Comparison of ENCODE assay signal across 12 mouse cellular contexts in genomic region chr1:37873157-37873556, GRCm38 (mm10). TPM values are rescaled to one million over a fixed set of nuclear protein-coding genes. Genes with fewer than 3 reads are reported as not detected.
DNase-seq lines count a peak whose midpoint lies in the region; ATAC-seq lines count a peak whose summit lies in the region.
"Had no signal": no experiment of that assay in that cellular context is flagged by ENCODE, and none has a peak within 500 bp of the region (broad histone marks: within the 10 kb centered on the region; RNA-seq: fewer than 3 reads in every experiment).

No protein-coding gene starts in this region.

- H3K36me3 ChIP-seq in heart, embryonic 13.5 days, result peaks cover 35% of the 10 kb centered on the region
- H3K36me3 ChIP-seq in forebrain, embryonic 13.5 days (ENCODE audit: poor library complexity, severe bottlenecking), result peaks cover 35% of the 10 kb centered on the region
- peaks cover 35% of the 10 kb centered on the region for H3K36me3 ChIP-seq in limb, embryonic 15.5 days

- DNase-seq in heart, postnatal 10 days, result no peak
- peak; percentile 25 for DNase-seq in A20 (ENCODE audit: low read depth, low spot score)
- no peak for DNase-seq in left cerebral cortex, postnatal 14 days (ENCODE audit: low spot score in 2 of 2)
- no peak for DNase-seq in cerebellum, postnatal 10 days
- no peak for DNase-seq in gastrocnemius, postnatal 4 days (ENCODE audit: low spot score in 2 of 2)
- DNase-seq: thymus, adult 2 months had no signal

- peak overlapping the region; percentile 72 for H3K4me2 ChIP-seq in heart, embryonic 13.5 days
- peak overlapping the region; percentile 65 for H3K4me2 ChIP-seq in forebrain, embryonic 13.5 days
- peak overlapping the region; percentile 64 for H3K4me2 ChIP-seq in limb, embryonic 15.5 days

- peak overlapping the region; percentile 86; the same call in 1 of the 2 replicates for H3K27ac ChIP-seq in heart, embryonic 13.5 days (replicated peaks)
- H3K27ac ChIP-seq in forebrain, embryonic 13.5 days, result no peak overlapping the region
- 0 out of 2 replicates have a peak overlapping the region, but pooled peaks have one; percentile 81 for H3K27ac ChIP-seq in limb, embryonic 15.5 days

- peak overlapping the region; percentile 72 for H3K9ac ChIP-seq in heart, embryonic 13.5 days
- H3K9ac ChIP-seq in forebrain, embryonic 13.5 days, result no peak overlapping the region
- no peak overlapping the region for H3K9ac ChIP-seq in limb, embryonic 15.5 days

- peaks cover 18% of the 10 kb centered on the region for H3K27me3 ChIP-seq in heart, embryonic 13.5 days (replicated peaks)
- peaks cover 8% of the 10 kb centered on the region for H3K27me3 ChIP-seq in forebrain, embryonic 13.5 days
- no peaks in the 10 kb centered on the region for H3K27me3 ChIP-seq in limb, embryonic 15.5 days

- WGBS in heart, embryonic 13.5 days, result 77% methylated on average over 4 of the region's 4 CpGs
- WGBS in forebrain, embryonic 13.5 days, result 91% methylated on average over 4 of the region's 4 CpGs
- WGBS in limb, embryonic 15.5 days, result 88% methylated on average over 4 of the region's 4 CpGs

- no peak for ATAC-seq in heart, embryonic 13.5 days (ENCODE audit: extremely low read depth, insufficient number of reproducible peaks, low FRiP score, low TSS enrichment)
- ATAC-seq in forebrain, embryonic 13.5 days, result no peak
- ATAC-seq in limb, embryonic 15.5 days (ENCODE audit: insufficient number of reproducible peaks, low FRiP score, low TSS enrichment, low read depth), result no peak

- intact Hi-C loops in heart, postnatal 10 days (cut with DNase I), result no loop called here
- intact Hi-C loops in left cerebral cortex, postnatal 14 days (cut with DNase I), result no loop called here

- peaks cover 13% of the 10 kb centered on the region for H3K4me1 ChIP-seq in heart, embryonic 13.5 days
- peaks cover 11% of the 10 kb centered on the region for H3K4me1 ChIP-seq in forebrain, embryonic 13.5 days
- H3K4me1 ChIP-seq in limb, embryonic 15.5 days, result peaks cover 9% of the 10 kb centered on the region

- H3K9me3 ChIP-seq in heart, embryonic 13.5 days, result peaks cover 6% of the 10 kb centered on the region; the same call in 1 of the 2 replicates
- H3K9me3 ChIP-seq in forebrain, embryonic 13.5 days (replicated peaks), result peaks cover 2% of the 10 kb centered on the region; the same call in 1 of the 2 replicates
- H3K9me3 ChIP-seq in limb, embryonic 15.5 days, result no peaks in the 10 kb centered on the region

- H3K4me3 ChIP-seq in heart, embryonic 13.5 days, result peak overlapping the region; percentile 67
- no peak overlapping the region for H3K4me3 ChIP-seq in forebrain, embryonic 13.5 days
- peak overlapping the region; percentile 60; the same call in 1 of the 2 replicates for H3K4me3 ChIP-seq in limb, embryonic 15.5 days

RNA-seq across cellular contexts. Expression of gene Lipt1, which starts 1.6 kb away (rescaled TPM):
- 7.1 and 8.2 TPM in 2 replicates for polyA plus RNA-seq in heart, embryonic 13.5 days (2015; fragmentation: Nextera tagmentation; extraction: Ambion mirVana)
- 10 to 100 TPM in 1 of 2 experiments, 1 to 10 TPM in 1; 8.7 to 10.7 TPM for total RNA-seq in heart, postnatal 10 days (2021)
- polyA plus RNA-seq in forebrain, embryonic 13.5 days (2015; fragmentation: Nextera tagmentation; extraction: Ambion mirVana), result 7.1 and 8.0 TPM in 2 replicates
- 7.3 and 7.7 TPM in 2 replicates for polyA plus RNA-seq in limb, embryonic 15.5 days (2015; fragmentation: Nextera tagmentation; extraction: Ambion mirVana)
- 1 to 10 TPM; 7.6 to 7.7 TPM for total RNA-seq in left cerebral cortex, postnatal 14 days (2021)
- 1 to 10 TPM; 6.8 to 7.4 TPM for total RNA-seq in gastrocnemius, postnatal 4 days (2021)

RNA-seq across cellular contexts. Expression of gene Tsga10, which starts 6.9 kb away (rescaled TPM):
- polyA plus RNA-seq in heart, embryonic 13.5 days (2015; fragmentation: Nextera tagmentation; extraction: Ambion mirVana), result 3.6 and 3.8 TPM in 2 replicates
- 1 to 10 TPM; 3.6 to 3.7 TPM for total RNA-seq in heart, postnatal 10 days (2021)
- 18.9 and 21.3 TPM in 2 replicates for polyA plus RNA-seq in forebrain, embryonic 13.5 days (2015; fragmentation: Nextera tagmentation; extraction: Ambion mirVana)
- 5.7 and 5.8 TPM in 2 replicates for polyA plus RNA-seq in limb, embryonic 15.5 days (2015; fragmentation: Nextera tagmentation; extraction: Ambion mirVana)
- total RNA-seq in left cerebral cortex, postnatal 14 days (2021), result 10 to 100 TPM; 16.7 to 17.3 TPM
- 1 to 10 TPM; 4.7 to 5.4 TPM for total RNA-seq in gastrocnemius, postnatal 4 days (2021)

RNA-seq across cellular contexts. Expression of gene Mitd1, which starts 17.1 kb away (rescaled TPM):
- polyA plus RNA-seq in heart, embryonic 13.5 days (2015; fragmentation: Nextera tagmentation; extraction: Ambion mirVana), result 9.8 and 11.5 TPM in 2 replicates
- 1 to 10 TPM; 6.1 to 8.9 TPM for total RNA-seq in heart, postnatal 10 days (2021)
- polyA plus RNA-seq in forebrain, embryonic 13.5 days (2015; fragmentation: Nextera tagmentation; extraction: Ambion mirVana), result 17.9 and 19.3 TPM in 2 replicates
- polyA plus RNA-seq in limb, embryonic 15.5 days (2015; fragmentation: Nextera tagmentation; extraction: Ambion mirVana), result 25.0 and 27.8 TPM in 2 replicates
- total RNA-seq in left cerebral cortex, postnatal 14 days (2021), result 10 to 100 TPM in 1 of 2 experiments, 1 to 10 TPM in 1; 8.3 to 11.4 TPM
- total RNA-seq in gastrocnemius, postnatal 4 days (2021), result 1 to 10 TPM; 7.1 to 7.6 TPM

RNA-seq across cellular contexts. Expression of gene Mrpl30, which starts 17.1 kb away (rescaled TPM):
- 267 and 281 TPM in 2 replicates for polyA plus RNA-seq in heart, embryonic 13.5 days (2015; fragmentation: Nextera tagmentation; extraction: Ambion mirVana)
- 100 to 1,000 TPM; 300 to 315 TPM for total RNA-seq in heart, postnatal 10 days (2021)
- 249 and 253 TPM in 2 replicates for polyA plus RNA-seq in forebrain, embryonic 13.5 days (2015; fragmentation: Nextera tagmentation; extraction: Ambion mirVana)
- polyA plus RNA-seq in limb, embryonic 15.5 days (2015; fragmentation: Nextera tagmentation; extraction: Ambion mirVana), result 210 and 215 TPM in 2 replicates
- 100 to 1,000 TPM; 142 to 149 TPM for total RNA-seq in left cerebral cortex, postnatal 14 days (2021)
- 100 to 1,000 TPM; 233 to 247 TPM for total RNA-seq in gastrocnemius, postnatal 4 days (2021)

RNA-seq across cellular contexts. Expression of gene Lyg2, which starts 43.1 kb away (rescaled TPM):
- polyA plus RNA-seq in heart, embryonic 13.5 days (2015; fragmentation: Nextera tagmentation; extraction: Ambion mirVana), result not detected in 2 replicates
- total RNA-seq in heart, postnatal 10 days (2021), result not detected
- not detected in 2 replicates for polyA plus RNA-seq in forebrain, embryonic 13.5 days (2015; fragmentation: Nextera tagmentation; extraction: Ambion mirVana)
- polyA plus RNA-seq in limb, embryonic 15.5 days (2015; fragmentation: Nextera tagmentation; extraction: Ambion mirVana), result not detected in 2 replicates
- total RNA-seq in left cerebral cortex, postnatal 14 days (2021), result under 1 TPM in 1 of 2 experiments, not detected in 1; 0.13 TPM
- total RNA-seq in gastrocnemius, postnatal 4 days (2021), result not detected
- total RNA-seq: ES-E14; layer of hippocampus, postnatal 14 days; neutrophil, adult 5-6 weeks had no signal
